Mouse (Mus musculus) cerebellum, adult 11-12 months (tissue): ENCODE measurements around the gene Krt71.
"Not testable (repeated sequence)": the region's sequence is repeated elsewhere in the genome, so short reads cannot be mapped to it uniquely, and the experiment has no call there.

Experiments
- DNase-seq: peaks from one replicate; pipeline ENCODE4 v3.0.0; 2022

Krt71 gene

DNA sequence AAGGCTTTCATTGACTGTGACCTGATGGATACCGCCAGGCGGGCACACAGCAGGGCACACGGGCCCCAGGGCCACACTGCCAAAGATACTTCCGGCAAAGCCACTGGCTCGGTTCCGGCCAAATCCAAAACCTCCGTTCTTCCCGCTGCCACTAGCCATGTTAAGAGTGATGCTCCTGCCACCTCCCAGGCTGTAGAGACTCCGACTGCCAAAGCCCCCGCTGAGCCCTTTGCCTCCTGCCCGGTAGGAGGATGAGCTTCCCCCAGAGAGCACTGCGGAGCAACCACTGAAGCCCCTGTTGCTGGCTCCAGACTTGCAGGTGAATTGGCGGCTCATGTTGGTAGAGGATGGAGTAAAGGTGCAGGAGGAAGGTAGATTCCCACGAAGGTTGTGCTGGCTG, at the start of gene Krt71:
TSS of gene Krt71 (minus strand) at position 399 of the 400 bp plus-strand sequence.
- DNase-seq: peak; percentile 79

DNA sequence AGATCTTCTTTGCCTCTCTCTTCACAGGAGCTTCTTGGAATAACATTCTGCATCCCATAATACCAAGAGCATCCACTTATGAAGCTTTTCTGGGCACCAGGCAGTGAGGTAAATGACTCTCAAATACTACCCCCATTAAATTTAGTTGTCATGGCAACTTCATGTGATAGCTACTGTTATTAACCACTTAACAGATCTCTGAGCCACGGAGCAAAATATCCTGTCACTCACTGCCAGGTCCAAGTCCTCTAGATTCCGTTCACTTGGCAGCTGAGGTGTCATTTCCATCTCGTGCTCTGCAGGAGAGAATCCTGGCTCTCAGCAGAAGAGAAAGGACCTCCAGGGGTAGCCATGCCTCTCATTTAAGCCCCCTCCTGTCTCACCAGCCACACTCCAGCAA, 48.0 kb upstream of the Krt71 start:
- DNase-seq: no peak

DNA sequence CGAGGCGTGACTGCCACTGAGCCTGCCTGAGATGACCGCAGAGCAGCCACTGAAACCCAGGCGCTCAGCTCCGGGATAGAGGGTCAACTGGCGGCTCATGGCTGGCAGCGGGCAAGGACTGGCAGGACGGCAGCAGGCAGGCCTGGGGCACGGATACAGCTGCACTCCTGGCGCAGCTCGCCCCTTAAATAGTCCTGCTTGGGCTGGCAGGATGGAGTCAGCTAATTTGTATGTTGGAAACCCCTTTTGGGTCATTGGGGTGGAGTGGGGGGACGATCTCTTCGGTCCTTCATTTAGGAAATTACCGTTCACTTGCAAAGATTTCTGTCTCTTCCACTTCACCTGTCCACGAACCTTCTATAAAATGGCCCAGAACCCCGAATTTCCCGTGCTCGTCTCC, 43.5 kb upstream of the Krt71 start, which contains the start of gene Krt72:
TSS of gene Krt72 (minus strand) at position 101 of the 400 bp plus-strand sequence.
- no peak for DNase-seq

- DNase-seq: no peak
These were observed 30.5 kb upstream of the Krt71 start for GRCm38 (mm10) chr15:101773420-101773819.

- DNase-seq: peak; percentile 50
These were observed 29.8 kb upstream of the Krt71 start for GRCm38 (mm10) chr15:101772711-101773081.

DNA sequence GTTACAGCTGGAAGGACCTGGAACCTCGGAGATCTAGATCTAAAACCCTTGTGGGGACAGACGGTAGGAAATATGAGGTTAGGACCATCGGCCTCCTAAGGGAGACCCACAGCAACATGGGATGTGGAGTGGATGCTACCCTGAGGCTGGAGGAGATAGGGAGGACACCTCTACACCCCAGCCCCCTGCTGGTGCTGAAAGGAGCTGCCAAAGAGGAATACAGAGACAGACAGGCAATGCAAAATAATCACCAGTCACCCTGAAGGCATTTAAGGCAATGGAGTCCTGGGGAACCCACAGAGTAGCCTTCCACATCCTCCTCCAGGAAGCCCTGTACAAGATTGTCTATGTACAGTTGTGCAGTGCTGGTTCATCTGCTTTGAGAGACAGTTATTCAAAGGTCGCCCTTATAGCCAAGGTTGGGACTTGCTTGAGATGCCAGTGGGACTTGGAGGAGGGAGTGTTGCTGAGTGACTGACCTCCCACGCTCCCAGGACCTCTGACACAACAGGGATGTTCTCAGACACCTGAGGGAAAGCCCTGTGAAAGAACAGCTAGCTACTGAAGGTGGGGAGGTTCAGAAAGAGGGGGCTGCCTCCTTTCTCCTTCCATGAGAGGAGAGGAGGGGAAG, 29.3 kb upstream of the Krt71 start:
- DNase-seq: no peak

DNA sequence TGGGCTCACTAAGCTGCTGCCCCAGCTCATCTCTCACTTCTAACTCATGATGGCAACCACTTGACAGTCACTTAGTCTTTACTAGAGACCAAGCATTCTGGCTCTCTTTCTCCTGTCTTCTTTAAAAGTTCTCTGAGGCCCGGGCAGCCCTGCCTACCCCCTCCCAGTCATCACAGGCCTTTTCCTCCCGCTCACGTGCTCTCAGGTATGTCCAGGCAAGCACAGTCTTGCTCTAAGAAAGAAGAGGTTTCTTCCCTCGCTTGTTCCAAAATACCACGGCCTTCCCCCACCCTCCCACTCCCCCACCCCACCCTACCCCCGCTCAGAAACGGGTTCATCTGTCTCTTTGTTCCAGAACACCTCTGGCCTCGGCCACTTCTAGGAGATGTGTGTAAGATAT, 27.3 kb upstream of the Krt71 start:
- no peak for DNase-seq

- DNase-seq: no peak
These were observed 5.1 kb downstream of the Krt71 start for GRCm38 (mm10) chr15:101737786-101738185.

DNA sequence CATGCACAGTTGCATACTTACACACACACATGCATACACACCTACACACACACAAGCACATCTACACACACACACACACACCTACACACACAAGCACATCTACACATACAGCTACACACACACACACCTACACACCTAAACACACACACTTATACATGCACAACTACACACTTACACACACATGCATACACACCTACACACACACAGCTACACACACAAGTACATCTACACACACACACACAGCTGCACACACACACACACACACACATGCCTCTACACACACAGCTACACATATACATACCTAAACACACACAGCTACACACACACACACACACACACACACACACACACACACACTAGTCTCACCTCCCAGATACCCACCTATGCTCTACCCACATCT, 12.3 kb downstream of the Krt71 start:
- DNase-seq: no peak

GRCm38 (mm10) chr15:101724686-101725085, 18.2 kb downstream of the Krt71 start:
- no peak for DNase-seq

DNA sequence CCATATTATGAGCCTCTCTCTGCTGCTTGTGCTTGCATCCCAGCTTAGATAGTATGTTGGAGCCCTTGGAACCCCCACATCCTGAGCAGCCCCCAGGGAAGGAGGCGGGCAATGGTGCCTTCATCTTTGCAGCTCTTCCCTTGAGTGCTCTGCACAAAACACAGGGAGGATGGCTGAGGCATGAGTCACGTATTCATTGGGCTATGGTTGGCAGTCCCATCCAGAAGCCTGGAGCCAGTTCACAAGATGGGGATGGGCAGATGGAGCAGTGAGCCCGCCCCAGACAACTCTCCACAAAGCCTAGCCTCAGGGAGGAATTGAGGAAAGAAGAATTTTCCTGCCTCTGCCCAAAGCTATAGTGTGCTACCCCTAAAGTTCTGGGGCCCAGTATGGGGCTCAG, 27.1 kb downstream of the Krt71 start:
- no peak for DNase-seq

DNA sequence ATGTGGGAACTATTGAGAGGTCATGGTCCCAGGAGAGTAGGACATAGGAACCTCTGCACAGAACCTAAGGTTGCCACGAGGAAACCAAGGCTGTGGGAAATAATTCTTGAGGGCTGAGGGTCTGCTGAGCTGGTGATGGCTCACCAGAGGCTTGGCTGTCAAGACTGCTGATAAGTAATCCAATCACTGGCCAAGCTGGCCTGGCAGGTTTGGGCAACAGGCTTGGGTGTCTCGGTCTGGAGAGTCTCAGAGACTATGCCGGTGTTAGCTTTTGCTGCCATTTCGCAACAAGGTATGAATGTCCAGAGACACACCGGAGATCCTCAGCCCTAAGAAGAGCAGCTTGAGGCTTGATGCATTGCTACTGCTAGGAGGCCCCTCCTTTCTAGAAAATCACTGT, 28.6 kb downstream of the Krt71 start:
- no peak for DNase-seq

- DNase-seq: no peak
These were observed 29.2 kb downstream of the Krt71 start for GRCm38 (mm10) chr15:101713731-101714130.

GRCm38 (mm10) chr15:101712720-101713119, 30.2 kb downstream of the Krt71 start, which contains the start of gene Krt5:
TSS of gene Krt5 (minus strand) at chr15:101712898.
- DNase-seq: no peak

GRCm38 (mm10) chr15:101708683-101709082, 34.2 kb downstream of the Krt71 start:
- DNase-seq: peak; percentile 6

DNA sequence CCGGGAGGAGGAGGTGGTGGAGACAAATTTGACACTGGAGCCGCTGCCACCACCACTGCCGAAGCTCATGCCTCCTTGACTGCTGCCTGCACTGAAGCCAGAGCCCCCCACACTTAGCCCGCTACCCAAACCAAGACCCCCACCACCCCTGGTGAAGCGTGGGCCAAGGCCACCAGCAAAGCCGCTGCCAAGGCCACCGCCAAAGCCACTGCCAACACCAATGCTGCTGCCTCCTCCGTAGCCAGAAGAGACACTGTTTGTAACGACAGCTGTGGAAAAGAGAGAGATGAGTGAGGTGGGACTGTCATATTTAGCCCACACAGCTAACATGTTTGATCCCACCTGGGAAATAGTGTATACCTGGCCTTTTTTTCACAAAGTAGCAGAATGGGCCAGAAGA, 35.5 kb downstream of the Krt71 start:
- no peak for DNase-seq

- no peak for DNase-seq
These were observed 38.8 kb downstream of the Krt71 start for GRCm38 (mm10) chr15:101704066-101704465.

GRCm38 (mm10) chr15:101702380-101702779, 40.5 kb downstream of the Krt71 start:
- DNase-seq: no peak

DNA sequence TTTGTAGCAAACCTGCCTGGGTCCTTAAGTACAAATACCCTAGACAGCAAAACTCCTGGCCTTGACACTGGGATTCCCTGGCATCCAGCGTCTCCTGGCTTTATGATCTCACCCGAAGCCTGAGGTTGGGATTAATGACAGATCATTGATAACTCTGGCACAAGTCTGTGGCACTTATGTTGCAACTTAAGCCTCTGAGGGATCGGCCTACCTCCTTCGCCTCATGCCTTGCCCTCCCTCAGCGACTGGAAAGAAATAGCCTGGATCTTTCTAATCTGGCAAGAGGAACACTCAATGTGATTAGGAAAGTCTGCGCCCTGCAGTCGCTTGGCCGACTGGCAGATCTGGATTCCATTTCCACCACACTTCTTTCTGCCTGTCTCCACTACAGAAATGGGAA, 43.0 kb downstream of the Krt71 start:
- no peak for DNase-seq

GRCm38 (mm10) chr15:101699192-101699591, 43.7 kb downstream of the Krt71 start:
- DNase-seq: no peak

- no peak for DNase-seq
These were observed 45.4 kb downstream of the Krt71 start for GRCm38 (mm10) chr15:101697326-101698188.

GRCm38 (mm10) chr15:101694207-101694606, 48.7 kb downstream of the Krt71 start, which contains the start of gene Krt6a:
TSS of gene Krt6a (minus strand) at chr15:101694307.
- DNase-seq: no peak

GRCm38 (mm10) chr15:101690460-101690859, 52.4 kb downstream of the Krt71 start:
- not testable (repeated sequence) for DNase-seq

GRCm38 (mm10) chr15:101688161-101688560, 54.7 kb downstream of the Krt71 start:
- no peak for DNase-seq
